Mouse (Mus musculus): ENCODE results near the gene Zfp282. TPM values are rescaled to one million over a fixed set of nuclear protein-coding genes. Genes with fewer than 3 reads are reported as not detected.
"Not testable (repeated sequence)": the region's sequence is repeated elsewhere in the genome, so short reads cannot be mapped to it uniquely, and the experiment has no call there.

Gene Zfp282
- polyA plus RNA-seq, 1 experiment from 2014 or later = 17.8 TPM

GRCm38 (mm10) chr6:47841831-47842230 is 35.2 kb upstream of the Zfp282 start:
- Histone ChIP-seq H3K4me1 (ENCODE audit: insufficient read depth, low read length) (no peaks in the 10 kb centered on the region), H3K4me2 (replicated peaks; ENCODE audit: low read depth, low read length) (no peak overlapping the region), H3K27ac (ENCODE audit: low read length) (no peak overlapping the region), H3K9ac (replicated peaks; ENCODE audit: low read length) (no peak overlapping the region), H3K4me3 (ENCODE audit: low read length) (no peak overlapping the region), H3K27me3 (ENCODE audit: insufficient read depth, low read length) (no peaks in the 10 kb centered on the region), H3K9me3 (ENCODE audit: low read length) (no peaks in the 10 kb centered on the region), H3K36me3 (ENCODE audit: insufficient read depth, low read length) (0 out of 2 replicates have a peak, but pooled peaks cover 16% of the 10 kb centered on the region)
- ATAC-seq (ENCODE audit: low FRiP score, low TSS enrichment) = no peak
- WGBS = 95% methylated on average over 2 of the region's 2 CpGs

- Histone ChIP-seq H3K27me3 (ENCODE audit: insufficient read depth, low read length) (no peaks in the 10 kb centered on the region), H3K27ac (ENCODE audit: low read length) (no peak overlapping the region), H3K4me2 (replicated peaks; ENCODE audit: low read depth, low read length) (no peak overlapping the region), H3K9me3 (ENCODE audit: low read length) (no peaks in the 10 kb centered on the region), H3K9ac (replicated peaks; ENCODE audit: low read length) (no peak overlapping the region), H3K36me3 (ENCODE audit: insufficient read depth, low read length) (0 out of 2 replicates have a peak, but pooled peaks cover 18% of the 10 kb centered on the region), H3K4me3 (ENCODE audit: low read length) (no peak overlapping the region), H3K4me1 (ENCODE audit: insufficient read depth, low read length) (no peaks in the 10 kb centered on the region)
- no peak for ATAC-seq (ENCODE audit: low FRiP score, low TSS enrichment)
- WGBS = 84% methylated on average over 1 of the region's 1 CpGs
Observed at GRCm38 (mm10) chr6:47842337-47842736, 34.7 kb upstream of the Zfp282 start.

- Histone ChIP-seq H3K4me3 (ENCODE audit: low read length) (no peak overlapping the region), H3K27ac (ENCODE audit: low read length) (no peak overlapping the region), H3K27me3 (ENCODE audit: insufficient read depth, low read length) (no peaks in the 10 kb centered on the region), H3K4me2 (replicated peaks; ENCODE audit: low read depth, low read length) (no peak overlapping the region), H3K4me1 (ENCODE audit: insufficient read depth, low read length) (no peaks in the 10 kb centered on the region), H3K9me3 (ENCODE audit: low read length) (no peaks in the 10 kb centered on the region), H3K9ac (replicated peaks; ENCODE audit: low read length) (no peak overlapping the region), H3K36me3 (ENCODE audit: insufficient read depth, low read length) (0 out of 2 replicates have a peak, but pooled peaks cover 14% of the 10 kb centered on the region)
- no peak for ATAC-seq (ENCODE audit: low FRiP score, low TSS enrichment)
Observed at GRCm38 (mm10) chr6:47845779-47846178, 31.2 kb upstream of the Zfp282 start.

- H3K27me3 ChIP-seq (ENCODE audit: insufficient read depth, low read length) = no peaks in the 10 kb centered on the region
- no peaks in the 10 kb centered on the region for H3K4me1 ChIP-seq (ENCODE audit: insufficient read depth, low read length)
- H3K27ac ChIP-seq (ENCODE audit: low read length) = no peak overlapping the region
- no peak overlapping the region for H3K4me3 ChIP-seq (ENCODE audit: low read length)
- 96% methylated on average over 6 of the region's 6 CpGs for WGBS
- peaks cover 26% of the 10 kb centered on the region for H3K36me3 ChIP-seq (ENCODE audit: insufficient read depth, low read length)
- no peak overlapping the region for H3K4me2 ChIP-seq (replicated peaks; ENCODE audit: low read depth, low read length)
- ATAC-seq (ENCODE audit: low FRiP score, low TSS enrichment) = no peak
- H3K9me3 ChIP-seq (ENCODE audit: low read length) = no peaks in the 10 kb centered on the region
- no peak overlapping the region for H3K9ac ChIP-seq (replicated peaks; ENCODE audit: low read length)
Observed at GRCm38 (mm10) chr6:47857241-47857640, 19.8 kb upstream of the Zfp282 start.

GRCm38 (mm10) chr6:47857729-47858128 is 19.3 kb upstream of the Zfp282 start:
- 94% methylated on average over 3 of the region's 3 CpGs for WGBS
- H3K4me3 ChIP-seq (ENCODE audit: low read length); H3K9ac ChIP-seq (replicated peaks; ENCODE audit: low read length); H3K27me3 ChIP-seq (ENCODE audit: insufficient read depth, low read length); ATAC-seq (ENCODE audit: low FRiP score, low TSS enrichment); H3K27ac ChIP-seq (ENCODE audit: low read length); H3K9me3 ChIP-seq (ENCODE audit: low read length); H3K4me2 ChIP-seq (replicated peaks; ENCODE audit: low read depth, low read length); H3K4me1 ChIP-seq (ENCODE audit: insufficient read depth, low read length): not testable (repeated sequence)
- H3K36me3 ChIP-seq (ENCODE audit: insufficient read depth, low read length) = peaks cover 31% of the 10 kb centered on the region

GRCm38 (mm10) chr6:47872266-47872665 is 4.7 kb upstream of the Zfp282 start:
- Histone ChIP-seq H3K27me3 (ENCODE audit: insufficient read depth, low read length) (no peaks in the 10 kb centered on the region), H3K9me3 (ENCODE audit: low read length) (no peaks in the 10 kb centered on the region), H3K4me2 (replicated peaks; ENCODE audit: low read depth, low read length) (no peak overlapping the region), H3K9ac (replicated peaks; ENCODE audit: low read length) (no peak overlapping the region), H3K4me3 (ENCODE audit: low read length) (no peak overlapping the region), H3K27ac (ENCODE audit: low read length) (no peak overlapping the region), H3K4me1 (ENCODE audit: insufficient read depth, low read length) (no peaks in the 10 kb centered on the region), H3K36me3 (ENCODE audit: insufficient read depth, low read length) (peaks cover 6% of the 10 kb centered on the region; the same call in 1 of the 2 replicates)
- no peak for ATAC-seq (ENCODE audit: low FRiP score, low TSS enrichment)
- 89% methylated on average over 5 of the region's 5 CpGs for WGBS

GRCm38 (mm10) chr6:47877461-47878132 is 593 bp downstream of the Zfp282 start:
- ATAC-seq (ENCODE audit: low FRiP score, low TSS enrichment) = peak; percentile 97
- Histone ChIP-seq H3K4me3 (ENCODE audit: low read length) (peak overlapping the region; percentile 97), H3K9ac (replicated peaks; ENCODE audit: low read length) (peak overlapping the region; percentile 96), H3K9me3 (ENCODE audit: low read length) (no peaks in the 10 kb centered on the region), H3K4me1 (ENCODE audit: insufficient read depth, low read length) (peaks cover 15% of the 10 kb centered on the region), H3K27ac (ENCODE audit: low read length) (peak overlapping the region; percentile 99), H3K4me2 (replicated peaks; ENCODE audit: low read depth, low read length) (peak overlapping the region; percentile 90), H3K36me3 (ENCODE audit: insufficient read depth, low read length) (peaks cover 25% of the 10 kb centered on the region), H3K27me3 (ENCODE audit: insufficient read depth, low read length) (no peaks in the 10 kb centered on the region)
- under 1% methylated on average over 62 of the region's 71 CpGs for WGBS

- H3K9me3 ChIP-seq (ENCODE audit: low read length) = no peaks in the 10 kb centered on the region
- under 1% methylated on average over 11 of the region's 11 CpGs for WGBS
- peak overlapping the region; percentile 90 for H3K4me2 ChIP-seq (replicated peaks; ENCODE audit: low read depth, low read length)
- H3K36me3 ChIP-seq (ENCODE audit: insufficient read depth, low read length) = peaks cover 30% of the 10 kb centered on the region
- peak overlapping the region; percentile 97 for H3K4me3 ChIP-seq (ENCODE audit: low read length)
- H3K27me3 ChIP-seq (ENCODE audit: insufficient read depth, low read length) = no peaks in the 10 kb centered on the region
- ATAC-seq (ENCODE audit: low FRiP score, low TSS enrichment) = no peak
- peak overlapping the region; percentile 96 for H3K9ac ChIP-seq (replicated peaks; ENCODE audit: low read length)
- peaks cover 15% of the 10 kb centered on the region for H3K4me1 ChIP-seq (ENCODE audit: insufficient read depth, low read length)
- peak overlapping the region; percentile 99 for H3K27ac ChIP-seq (ENCODE audit: low read length)
Observed at GRCm38 (mm10) chr6:47878133-47878514, 1.1 kb downstream of the Zfp282 start.

- Histone ChIP-seq H3K9ac (replicated peaks; ENCODE audit: low read length) (peak overlapping the region; percentile 96), H3K4me1 (ENCODE audit: insufficient read depth, low read length) (peaks cover 15% of the 10 kb centered on the region), H3K9me3 (ENCODE audit: low read length) (no peaks in the 10 kb centered on the region), H3K27ac (ENCODE audit: low read length) (peak overlapping the region; percentile 99; the same call in 1 of the 2 replicates), H3K27me3 (ENCODE audit: insufficient read depth, low read length) (no peaks in the 10 kb centered on the region), H3K36me3 (ENCODE audit: insufficient read depth, low read length) (peaks cover 34% of the 10 kb centered on the region), H3K4me2 (replicated peaks; ENCODE audit: low read depth, low read length) (peak overlapping the region; percentile 90), H3K4me3 (ENCODE audit: low read length) (peak overlapping the region; percentile 97)
- no peak for ATAC-seq (ENCODE audit: low FRiP score, low TSS enrichment)
- WGBS = 40% methylated on average over 3 of the region's 3 CpGs
Observed at GRCm38 (mm10) chr6:47878593-47878992, 1.6 kb downstream of the Zfp282 start.

GRCm38 (mm10) chr6:47879049-47879716 is 2.2 kb downstream of the Zfp282 start:
- H3K9ac ChIP-seq (replicated peaks; ENCODE audit: low read length) = peak overlapping the region; percentile 96
- H3K27me3 ChIP-seq (ENCODE audit: insufficient read depth, low read length) = no peaks in the 10 kb centered on the region
- peaks cover 39% of the 10 kb centered on the region for H3K36me3 ChIP-seq (ENCODE audit: insufficient read depth, low read length)
- H3K9me3 ChIP-seq (ENCODE audit: low read length) = no peaks in the 10 kb centered on the region
- peaks cover 15% of the 10 kb centered on the region for H3K4me1 ChIP-seq (ENCODE audit: insufficient read depth, low read length)
- H3K27ac ChIP-seq (ENCODE audit: low read length) = no peak overlapping the region
- no peak for ATAC-seq (ENCODE audit: low FRiP score, low TSS enrichment)
- 64% methylated on average over 4 of the region's 4 CpGs for WGBS
- H3K4me2 ChIP-seq (replicated peaks; ENCODE audit: low read depth, low read length) = peak overlapping the region; percentile 90
- peak overlapping the region; percentile 97; the same call in 1 of the 2 replicates for H3K4me3 ChIP-seq (ENCODE audit: low read length)
